Mouse (Mus musculus): Measurements from ENCODE around the gene Epb42. TPM values are rescaled to one million over a fixed set of nuclear protein-coding genes. Genes with fewer than 3 reads are reported as not detected.
"Not testable (repeated sequence)": the region's sequence is repeated elsewhere in the genome, so short reads cannot be mapped to it uniquely, and the experiment has no call there.

The Epb42 gene
- total RNA-seq (2021) = 1 to 10 TPM; 2.9 to 6.6 TPM
- long read RNA-seq, experiment 1, full-length matches to known transcripts = 1 of 1 reads
- long read RNA-seq, experiment 1, partial matches to known transcripts = 0 of 1 reads
- long read RNA-seq, experiment 1, other reads (novel, unspliced or antisense) = 0 of 1 reads
- long read RNA-seq, experiment 2 = 0 reads

DNA sequence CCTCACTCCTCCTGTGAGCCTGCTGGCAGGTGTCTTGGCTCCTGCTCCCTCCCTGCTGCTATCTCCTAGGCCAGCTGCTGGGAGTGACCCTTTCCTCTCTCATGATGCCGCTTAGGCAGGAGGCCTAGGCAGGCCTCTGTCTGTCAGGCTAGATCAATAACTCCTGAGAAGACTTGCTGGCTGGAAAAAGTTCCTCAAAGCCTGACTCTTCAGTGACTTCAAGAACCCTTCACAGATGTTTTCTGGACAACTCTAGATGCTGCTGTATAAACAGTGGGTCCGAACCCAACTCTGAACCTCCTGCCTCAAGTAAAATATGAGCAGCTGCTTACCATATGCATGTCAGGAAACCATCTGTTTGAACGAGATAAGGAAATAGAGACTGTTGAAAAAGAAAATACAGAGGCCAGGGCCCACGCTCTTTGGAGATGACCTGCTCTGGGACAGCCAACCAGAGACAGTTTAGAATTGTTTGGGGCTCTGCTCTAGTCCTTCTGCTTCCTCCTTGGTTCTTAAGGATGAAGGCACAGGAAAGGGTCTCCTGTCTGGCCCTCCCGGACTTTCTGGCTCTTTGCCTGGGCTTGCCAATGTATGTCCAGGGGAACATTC is at the start of gene Epb42:
Gene Epb42, minus strand, starts transcription at position 340 of the 609 bp plus-strand sequence.
- no peak for DNase-seq

DNA sequence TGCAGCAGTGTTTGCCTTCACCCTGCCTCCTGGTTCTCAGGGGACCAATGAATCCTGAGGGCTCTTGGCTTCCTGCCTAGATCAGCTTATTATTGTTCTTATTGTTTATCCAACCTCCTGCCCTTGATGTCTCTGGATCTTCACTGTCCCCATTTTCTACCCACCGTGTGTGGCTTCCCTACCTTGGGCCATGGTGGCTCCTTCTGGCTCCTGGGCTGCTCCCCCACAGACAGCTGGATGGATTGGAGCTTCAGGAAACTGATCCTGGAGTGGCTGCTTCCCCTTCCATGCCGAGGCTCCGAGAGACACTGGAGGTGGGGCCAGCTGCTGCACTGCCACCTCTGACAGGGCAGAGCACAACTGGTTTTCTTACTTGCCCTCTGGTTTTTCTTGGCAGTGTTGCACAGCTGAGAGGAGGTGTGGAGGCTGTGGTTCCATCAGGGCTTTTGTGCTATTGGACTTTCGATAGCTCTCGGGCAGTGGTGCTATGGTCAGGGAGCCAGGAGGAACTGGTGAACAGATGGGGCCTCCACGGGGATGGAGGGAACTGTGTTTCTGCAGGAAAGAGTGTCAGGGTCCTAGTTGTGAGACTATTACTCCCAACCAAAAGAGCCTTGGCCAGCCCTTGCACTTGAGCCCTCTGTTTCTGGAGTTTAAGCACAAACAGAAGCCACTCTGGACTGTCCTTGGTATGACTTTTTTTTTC is 48.8 kb upstream of the Epb42 start, which contains the start of gene Tgm5:
Gene Tgm5, minus strand, starts transcription at position 362 of the 706 bp plus-strand sequence.
- DNase-seq = no peak

DNA sequence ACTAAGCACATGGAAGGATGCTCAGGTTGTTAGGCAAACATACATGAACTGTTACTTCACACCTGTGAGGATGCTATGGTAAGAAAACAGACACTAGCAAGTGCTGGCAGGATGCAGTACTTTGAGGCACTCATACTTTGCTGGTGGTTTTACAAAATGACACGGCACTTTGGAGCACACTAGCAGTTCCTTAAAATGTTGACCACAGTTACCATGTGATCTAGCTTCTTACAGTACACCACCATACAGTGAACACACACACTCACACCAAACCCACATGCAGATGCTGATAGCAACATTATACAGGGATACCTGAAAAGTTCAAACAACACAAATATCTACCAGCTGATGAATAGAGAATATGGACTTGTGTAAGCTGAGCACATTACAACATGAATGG is 45.8 kb upstream of the Epb42 start:
- DNase-seq = no peak

- no peak for DNase-seq
Measured at GRCm38 (mm10) chr2:121074747-121075146, 37.9 kb upstream of the Epb42 start.

- no peak for DNase-seq
Measured at GRCm38 (mm10) chr2:121071871-121072270, 35.0 kb upstream of the Epb42 start.

DNA sequence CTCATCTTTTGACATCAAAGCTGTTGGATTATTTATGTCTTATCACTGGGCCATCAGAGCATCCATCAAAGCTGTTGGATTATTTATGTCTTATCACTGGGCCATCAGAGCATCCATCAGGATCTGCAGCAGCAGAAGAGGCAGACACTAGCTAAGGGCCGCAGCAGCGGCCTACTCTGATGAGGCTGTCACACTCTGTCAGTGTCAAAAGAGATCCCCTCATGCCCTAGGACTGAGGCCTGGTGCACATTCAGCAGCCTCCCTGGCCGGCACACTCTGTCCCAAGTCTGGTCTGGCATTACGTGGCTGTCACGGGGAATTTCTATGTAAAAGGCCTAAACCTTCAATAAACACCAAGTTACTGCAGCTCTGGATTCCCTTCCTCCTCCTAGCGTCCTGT is 32.6 kb upstream of the Epb42 start:
- DNase-seq = no peak

DNA sequence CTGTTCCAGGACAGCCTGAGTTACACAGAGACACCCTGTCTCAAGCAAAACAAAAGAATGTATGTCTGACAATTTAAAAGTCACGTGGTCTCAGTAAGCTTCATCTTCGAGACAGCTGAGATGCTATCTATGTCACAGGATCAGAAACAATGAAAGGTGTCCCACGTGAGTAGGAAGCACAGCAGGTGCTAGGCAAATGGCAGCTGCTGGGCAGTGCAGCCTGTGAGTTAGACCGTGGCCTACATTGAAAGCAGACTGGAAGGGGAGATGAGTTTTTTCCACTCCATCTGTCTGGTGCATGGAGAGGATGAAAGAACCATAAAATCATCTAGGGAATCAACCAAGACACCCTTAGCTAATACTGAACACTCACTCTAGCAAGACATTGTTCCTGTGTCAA is 30.2 kb upstream of the Epb42 start:
- no peak for DNase-seq

- no peak for DNase-seq
Measured at GRCm38 (mm10) chr2:121061315-121061714, 24.4 kb upstream of the Epb42 start.

DNA sequence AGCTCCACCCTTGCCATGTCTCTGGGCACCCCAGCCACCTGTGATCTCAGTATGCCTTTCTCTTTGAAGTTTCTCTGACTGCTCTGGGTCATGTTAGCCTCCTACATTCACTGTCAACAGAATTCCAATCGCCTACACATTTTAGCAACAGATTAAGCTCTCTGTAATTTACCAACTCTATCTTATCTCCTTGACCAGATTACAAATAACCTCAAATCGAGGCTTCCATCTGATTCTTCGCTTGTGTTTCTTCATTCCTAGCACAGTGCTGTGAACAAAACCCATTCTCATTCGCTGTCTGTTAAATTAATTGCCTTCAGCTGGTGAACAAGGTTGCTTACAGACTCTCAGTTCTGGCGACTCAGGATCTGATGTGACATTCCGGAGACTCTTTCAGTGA is 21.1 kb upstream of the Epb42 start:
- DNase-seq = no peak

DNA sequence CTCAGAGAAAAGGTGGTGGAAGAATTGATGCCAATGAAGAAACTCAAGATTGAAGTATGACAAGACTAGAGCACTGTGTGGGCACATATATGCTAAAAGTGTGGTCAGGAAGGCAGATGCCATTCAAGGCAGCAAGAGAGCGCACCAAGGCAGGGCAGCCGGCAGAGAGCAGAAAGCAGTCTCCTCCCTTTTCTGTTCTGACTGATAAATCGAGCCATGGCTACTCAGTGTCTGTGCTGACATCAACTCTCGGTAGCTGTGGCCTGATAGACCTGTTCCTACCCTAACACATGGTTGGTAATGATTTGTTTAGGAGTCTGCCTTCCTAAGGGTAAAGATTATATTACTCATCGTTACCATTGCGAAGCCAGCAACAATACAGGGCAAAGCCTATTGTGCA is 19.0 kb upstream of the Epb42 start:
- no peak for DNase-seq

- no peak for DNase-seq
Measured at GRCm38 (mm10) chr2:121054060-121054459, 17.2 kb upstream of the Epb42 start.

GRCm38 (mm10) chr2:121052176-121052575 is 15.3 kb upstream of the Epb42 start:
- no peak for DNase-seq

GRCm38 (mm10) chr2:121045653-121046052 is 8.8 kb upstream of the Epb42 start:
- no peak for DNase-seq

DNA sequence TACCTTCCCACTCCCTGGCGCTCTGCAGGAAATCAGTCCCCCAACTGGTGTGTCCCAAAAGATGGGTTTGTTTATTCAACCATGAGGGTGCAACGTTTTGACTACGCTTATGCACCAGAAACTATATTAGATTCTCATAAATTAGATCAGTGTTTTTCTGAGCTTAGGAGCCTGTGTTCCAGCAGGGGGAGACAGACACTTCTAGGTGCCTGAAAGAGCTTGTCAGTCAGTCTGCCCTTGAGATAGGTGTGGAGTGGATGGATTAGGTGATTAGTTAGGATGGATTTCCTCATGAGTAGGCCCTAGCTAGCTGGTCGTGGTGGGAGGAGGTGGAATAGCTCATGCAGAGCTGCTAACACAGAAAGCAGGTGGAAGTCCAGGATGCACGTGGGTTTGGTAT is 4.2 kb upstream of the Epb42 start:
- DNase-seq = peak; percentile 45

DNA sequence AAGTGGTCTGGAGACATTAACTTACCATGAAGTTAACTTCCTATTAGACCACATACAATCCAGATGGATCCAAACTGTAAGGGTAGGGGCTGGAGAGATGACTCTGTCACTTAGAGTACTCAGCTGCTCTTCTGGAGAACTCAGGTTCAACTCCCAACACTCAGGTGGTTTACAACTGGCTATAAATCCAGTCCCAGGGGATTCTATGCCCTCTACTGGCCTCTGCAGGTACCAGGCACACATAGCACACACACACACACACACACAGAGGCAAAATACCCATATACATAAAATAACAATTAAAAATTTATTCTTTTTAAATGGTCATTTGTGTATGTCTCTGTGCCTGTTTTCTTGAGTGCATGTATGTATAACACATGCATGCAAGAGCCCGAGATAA is 2.5 kb upstream of the Epb42 start:
- DNase-seq = no peak

DNA sequence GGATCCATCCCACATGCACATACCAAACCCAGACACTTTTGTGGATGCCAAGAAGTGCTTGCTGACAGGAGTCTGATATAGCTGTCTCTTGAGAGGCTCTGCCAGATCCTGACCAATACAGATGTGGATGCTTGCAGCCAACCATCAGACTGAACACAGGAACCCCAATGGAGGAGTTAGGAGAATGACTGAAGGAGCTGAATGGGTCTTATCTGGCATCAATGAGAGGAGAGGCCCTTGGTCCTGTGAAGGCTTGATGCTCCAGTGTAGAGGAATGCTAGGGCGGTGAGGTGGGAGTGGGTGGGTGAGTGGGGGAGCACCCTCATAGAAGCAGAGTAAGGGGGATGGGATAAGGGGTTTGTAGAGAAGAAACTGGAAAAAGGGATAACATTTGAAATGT is 2.0 kb upstream of the Epb42 start:
- DNase-seq = not testable (repeated sequence)

DNA sequence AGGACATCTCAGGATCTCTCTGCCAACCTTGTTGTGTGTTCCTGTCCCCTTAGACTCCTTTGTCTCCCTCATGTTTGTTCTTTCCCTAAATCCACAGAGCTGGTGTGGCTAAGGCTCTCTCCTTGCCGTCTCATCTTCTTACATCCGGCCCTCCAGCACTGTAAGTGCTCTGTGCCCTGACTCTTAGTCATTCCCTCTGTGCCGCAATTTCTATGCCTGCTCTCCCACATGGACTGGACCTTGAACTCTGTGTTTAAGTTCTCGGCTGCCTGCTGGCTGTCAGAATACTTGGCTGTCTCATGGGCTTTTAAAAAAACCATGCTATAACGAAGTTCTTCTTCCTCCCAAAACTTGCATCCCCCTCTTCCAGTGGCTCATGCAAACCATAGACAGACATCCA is 14.0 kb downstream of the Epb42 start:
- peak; percentile 29 for DNase-seq

GRCm38 (mm10) chr2:121017151-121017550 is 19.7 kb downstream of the Epb42 start:
- no peak for DNase-seq

GRCm38 (mm10) chr2:121016226-121016625 is 20.6 kb downstream of the Epb42 start:
- DNase-seq = no peak

DNA sequence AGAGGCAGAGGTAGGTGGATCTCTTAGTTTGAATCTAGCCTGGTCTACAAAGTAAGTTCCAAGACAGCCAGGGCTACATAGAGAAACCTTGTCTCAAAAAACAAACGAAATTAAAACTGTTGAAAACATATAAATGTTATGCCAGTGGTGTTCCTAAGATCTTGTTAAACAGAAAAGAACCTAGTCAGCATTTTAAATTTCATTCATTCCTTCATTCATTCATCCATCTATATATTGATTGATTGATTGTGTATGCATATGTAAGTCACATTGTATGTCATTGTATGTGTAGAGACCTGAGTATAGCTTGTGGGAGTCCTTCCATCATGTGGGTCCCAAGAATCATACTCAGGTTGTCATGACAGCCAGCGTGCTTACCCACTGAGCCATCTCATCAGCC is 21.4 kb downstream of the Epb42 start:
- no peak for DNase-seq

DNA sequence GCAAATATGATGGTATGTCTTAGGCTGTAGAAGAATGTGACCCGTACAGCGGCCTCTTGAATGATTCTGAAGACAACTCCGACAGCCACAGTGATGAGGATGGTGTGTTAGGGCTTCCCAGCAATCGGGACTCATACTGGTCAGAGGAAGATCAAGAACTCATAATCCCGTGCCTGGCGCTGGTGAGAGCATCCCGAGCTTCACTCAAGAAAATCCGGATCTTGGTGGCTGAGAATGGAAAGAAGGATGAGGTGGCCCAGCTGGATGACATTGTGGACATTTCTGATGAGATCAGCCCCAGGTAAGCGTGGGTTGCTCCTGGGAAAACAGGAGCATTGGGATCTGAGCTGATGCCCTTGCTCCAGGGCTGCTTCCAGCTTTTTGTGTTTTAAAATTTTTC is 24.2 kb downstream of the Epb42 start:
- DNase-seq = no peak

GRCm38 (mm10) chr2:121009071-121009677 is 27.7 kb downstream of the Epb42 start:
- DNase-seq = no peak

DNA sequence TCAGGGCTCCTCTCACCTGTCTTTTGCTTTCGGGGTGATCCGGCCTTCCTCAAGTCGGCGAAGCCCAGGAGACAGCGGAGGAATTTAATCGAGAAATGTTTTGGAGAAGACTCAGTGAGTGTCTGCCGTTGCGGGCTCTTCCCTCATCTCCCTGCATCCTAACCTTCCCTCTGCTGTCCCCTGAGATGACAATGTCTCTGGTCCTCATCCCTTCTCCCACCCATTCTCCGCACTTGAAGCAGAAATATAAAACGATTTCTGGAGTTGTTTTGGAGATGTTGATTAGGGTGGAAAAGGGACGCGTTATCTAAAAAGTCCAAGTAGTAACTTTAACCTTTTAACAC is 28.2 kb downstream of the Epb42 start:
- DNase-seq = no peak
